Mouse (Mus musculus) brain, embryonic 18.5 days (tissue): Measurements from ENCODE around the gene Hcrt.

Experiments
- DNase-seq: peaks from one replicate; pipeline ENCODE4 v3.0.0-alpha.2; 2012; ENCODE audit warnings: low read depth, low spot score

Hcrt gene

GRCm38 (mm10) chr11:100735954-100736745 lies 26.6 kb downstream of the Hcrt start:
- no peak for DNase-seq

DNA sequence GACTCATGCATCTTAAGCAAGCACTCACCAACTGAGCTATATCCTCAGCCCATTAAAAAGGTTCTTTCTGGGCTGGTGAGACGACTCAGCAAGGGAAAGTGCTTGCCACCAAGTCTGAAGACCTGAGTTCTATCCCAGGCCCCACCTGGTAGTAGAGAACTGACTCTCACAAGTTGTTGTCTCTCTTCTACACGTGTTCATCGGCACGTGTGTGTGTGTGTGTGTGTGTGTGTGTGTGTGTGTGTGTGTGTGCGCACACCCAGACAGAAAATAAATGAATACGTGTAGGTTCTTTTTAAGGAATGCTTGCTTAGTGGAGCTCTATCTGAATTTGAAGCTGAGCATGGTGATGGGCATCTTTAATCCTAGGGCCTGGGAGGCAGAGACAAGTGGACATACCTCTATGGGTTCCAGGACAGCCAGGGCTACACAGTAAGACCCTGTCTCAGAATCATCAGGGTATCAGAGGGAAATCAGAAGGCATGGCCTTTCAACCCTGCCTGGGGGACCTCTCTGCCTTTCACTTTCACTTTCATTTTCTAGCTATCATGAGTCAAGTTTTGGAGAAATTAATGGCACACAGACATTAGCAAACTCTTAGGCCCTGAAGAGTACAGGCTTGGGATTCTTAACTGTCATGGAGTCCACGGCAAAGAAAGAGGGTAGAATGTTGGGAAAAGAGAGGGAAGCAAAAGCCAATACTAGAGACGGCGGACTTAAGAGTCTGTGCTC lies 27.4 kb downstream of the Hcrt start:
- DNase-seq, result no peak

GRCm38 (mm10) chr11:100730477-100731205 lies 32.1 kb downstream of the Hcrt start:
- no peak for DNase-seq

- DNase-seq, result no peak
Measured at GRCm38 (mm10) chr11:100729976-100730375, 32.8 kb downstream of the Hcrt start.

DNA sequence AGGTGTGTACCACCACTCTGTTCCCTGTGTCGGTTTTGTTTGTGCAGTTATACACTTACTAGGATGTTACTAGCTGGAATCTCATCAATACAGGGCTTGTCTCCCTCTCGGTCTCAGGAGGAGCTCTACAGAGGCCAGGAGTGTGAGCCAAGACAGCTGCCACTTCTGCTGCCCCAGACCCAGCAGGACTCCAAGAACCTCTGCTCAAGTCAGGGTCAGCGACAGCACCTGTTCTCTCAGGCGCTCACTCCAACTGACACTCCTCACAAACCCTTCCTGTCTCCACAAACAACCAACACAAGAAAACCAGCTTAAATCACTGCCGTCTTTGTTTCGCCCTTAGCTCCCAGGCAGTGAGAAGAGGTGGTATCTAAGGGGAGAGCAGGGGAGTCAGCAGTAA lies 34.1 kb downstream of the Hcrt start:
- DNase-seq, result no peak

DNA sequence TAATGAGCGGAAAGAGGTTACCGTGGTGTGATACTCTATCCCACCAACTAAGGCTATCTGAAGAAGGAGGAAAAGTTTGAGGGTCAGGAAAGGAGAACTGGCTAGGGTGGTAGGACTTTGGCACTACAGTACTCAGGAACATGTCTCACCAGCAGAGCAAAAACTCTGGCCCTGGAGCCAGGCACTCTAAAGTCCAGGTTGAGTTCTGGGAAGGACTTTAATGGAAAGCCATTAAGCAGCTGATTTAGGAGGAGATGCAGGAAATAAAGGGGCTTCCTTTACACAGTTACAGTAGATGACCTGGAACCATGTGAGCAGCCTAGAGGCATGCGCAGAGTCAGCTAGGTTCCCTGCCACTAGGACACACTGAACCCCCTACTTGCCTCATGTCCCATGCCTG lies 35.5 kb downstream of the Hcrt start:
- no peak for DNase-seq

DNA sequence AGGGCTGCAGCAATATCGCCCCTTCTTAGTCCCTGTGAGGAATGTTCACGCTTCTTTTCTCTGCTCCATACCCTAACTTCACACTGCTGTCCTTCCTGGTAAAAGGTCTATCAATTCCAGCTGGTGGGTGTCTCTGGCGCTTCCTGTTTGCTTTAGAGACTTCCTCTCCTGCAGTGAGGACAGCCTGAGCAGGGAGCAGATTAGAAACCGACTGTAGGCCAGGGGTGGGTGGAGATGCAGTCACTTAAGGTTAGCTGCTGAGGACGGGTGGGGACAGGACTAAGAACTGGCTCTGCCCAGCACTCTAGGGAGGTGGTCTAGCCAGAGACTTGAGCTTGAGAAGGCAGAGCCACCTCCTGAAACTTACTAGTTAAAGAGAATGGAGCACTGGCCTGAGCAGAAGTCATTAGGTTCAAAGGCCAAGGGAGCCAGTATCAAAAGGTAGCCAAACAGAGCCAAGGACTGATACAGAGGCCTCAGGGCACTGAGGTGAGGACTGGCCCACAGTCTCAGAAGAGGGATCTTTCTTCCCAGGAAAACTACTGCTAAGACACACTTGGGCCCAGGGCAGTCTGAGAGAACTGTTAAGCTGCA lies 37.7 kb downstream of the Hcrt start:
- no peak for DNase-seq

GRCm38 (mm10) chr11:100722493-100723028 lies 40.2 kb downstream of the Hcrt start:
- DNase-seq, result no peak

DNA sequence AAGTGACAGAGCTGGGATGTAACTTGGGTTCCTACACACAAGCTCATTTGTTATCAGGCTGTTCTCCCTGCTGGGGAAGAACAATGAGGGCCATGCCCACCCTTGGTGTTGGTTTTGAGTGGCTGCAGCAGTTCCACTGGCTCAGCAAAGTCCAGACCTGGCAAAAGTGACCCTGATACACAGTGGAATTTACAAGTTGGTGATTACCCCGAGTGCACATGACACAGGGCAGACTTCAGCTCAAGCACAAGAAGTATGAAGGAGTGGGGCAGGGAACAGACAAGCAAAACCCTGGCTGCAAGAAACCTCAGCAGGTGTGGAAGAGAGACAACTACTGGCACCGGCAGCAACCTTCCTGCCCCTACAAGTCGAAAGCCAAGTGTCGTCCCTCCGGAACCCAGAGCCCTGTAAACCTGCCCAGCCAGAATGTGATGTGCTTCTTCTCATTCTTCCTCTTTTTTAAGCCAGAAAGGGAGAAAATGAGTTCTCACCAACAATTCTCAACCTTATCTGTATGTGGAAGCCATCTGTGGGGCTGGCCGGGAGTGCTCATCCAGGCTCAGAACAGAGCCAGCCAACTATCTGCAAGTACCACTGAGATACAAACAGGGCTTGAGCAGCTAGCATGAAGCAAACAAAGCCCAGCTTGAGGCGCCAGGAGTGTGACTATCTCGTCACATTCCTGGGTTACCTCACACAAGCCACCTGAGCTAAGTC lies 40.8 kb downstream of the Hcrt start:
- DNase-seq, result no peak

DNA sequence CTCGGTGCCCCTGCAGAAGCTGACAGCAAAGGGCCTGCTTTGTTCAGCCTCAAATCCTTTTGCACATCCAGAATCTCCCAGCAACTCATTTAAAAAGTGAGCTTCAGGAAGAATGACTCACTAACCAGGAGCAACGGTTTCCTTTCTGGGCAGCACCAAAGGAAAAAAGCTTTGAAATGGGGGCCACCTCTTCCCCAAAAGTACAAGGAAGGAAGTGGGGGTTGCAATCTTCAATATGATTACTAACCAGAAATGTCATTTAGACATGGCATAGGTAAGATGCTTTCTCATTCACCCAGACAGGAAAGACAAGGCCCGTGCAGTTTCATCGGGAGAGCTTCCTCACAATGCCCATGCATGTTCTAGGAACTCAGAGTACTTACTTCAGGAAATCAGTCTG lies 41.5 kb downstream of the Hcrt start:
- no peak for DNase-seq

GRCm38 (mm10) chr11:100720345-100720744 lies 42.4 kb downstream of the Hcrt start:
- no peak for DNase-seq

DNA sequence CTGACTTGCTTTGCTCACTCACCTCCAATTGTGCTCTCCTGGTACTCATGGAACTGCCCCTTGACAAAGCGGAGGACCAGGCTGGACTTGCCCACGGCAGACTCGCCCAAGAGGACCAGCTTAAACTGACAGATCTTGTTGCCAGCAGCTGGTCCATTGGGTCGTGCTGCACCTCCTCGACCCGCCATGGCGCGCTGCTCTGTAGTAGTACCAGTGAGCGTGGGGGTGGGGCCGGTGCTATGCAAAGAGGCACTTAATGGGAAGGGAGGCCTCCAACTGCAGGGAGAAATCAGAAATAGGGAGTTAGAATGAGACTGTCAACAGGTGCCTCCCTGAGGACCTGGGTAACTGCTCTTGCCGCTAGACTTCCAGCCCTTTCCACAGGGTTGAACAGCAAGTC lies 42.8 kb downstream of the Hcrt start:
- no peak for DNase-seq

DNA sequence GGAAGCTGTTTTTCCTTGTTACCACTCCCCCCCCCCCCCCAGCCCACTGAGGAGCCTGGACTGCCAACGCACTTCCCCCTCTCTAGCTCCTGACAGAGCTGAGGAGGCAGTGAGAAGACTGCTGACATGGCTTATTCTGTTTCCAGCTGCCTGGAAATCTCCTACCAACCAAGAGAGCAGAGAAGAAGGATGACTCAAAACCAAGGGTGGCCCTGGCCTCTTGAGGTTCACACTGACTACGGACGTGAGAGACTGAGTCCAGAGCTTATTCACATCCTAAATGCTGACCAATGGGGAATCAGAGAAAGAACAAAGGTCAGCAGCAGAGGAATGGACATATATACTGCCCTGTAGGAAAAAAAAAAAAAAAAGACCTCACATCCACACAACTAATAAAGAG lies 43.4 kb downstream of the Hcrt start:
- DNase-seq, result no peak

DNA sequence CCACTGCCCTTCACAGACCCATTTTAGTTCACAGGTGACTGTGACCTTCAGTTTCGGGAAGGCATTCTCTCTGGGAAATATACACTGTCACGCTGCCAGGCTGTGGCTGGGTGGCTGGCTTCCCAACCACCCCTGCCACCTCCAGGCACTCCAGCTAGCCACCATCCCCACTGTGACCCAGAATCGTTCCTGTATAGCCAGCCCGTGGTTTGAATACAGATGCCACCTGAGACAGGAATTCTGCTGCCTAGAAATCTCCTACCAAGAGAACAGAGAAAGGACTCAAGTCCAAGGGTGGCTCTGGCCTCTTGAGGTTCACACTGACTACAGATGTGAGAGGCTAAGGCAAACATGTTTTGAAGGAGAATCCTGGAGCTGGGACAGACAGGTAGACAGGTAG lies 43.9 kb downstream of the Hcrt start:
- no peak for DNase-seq

DNA sequence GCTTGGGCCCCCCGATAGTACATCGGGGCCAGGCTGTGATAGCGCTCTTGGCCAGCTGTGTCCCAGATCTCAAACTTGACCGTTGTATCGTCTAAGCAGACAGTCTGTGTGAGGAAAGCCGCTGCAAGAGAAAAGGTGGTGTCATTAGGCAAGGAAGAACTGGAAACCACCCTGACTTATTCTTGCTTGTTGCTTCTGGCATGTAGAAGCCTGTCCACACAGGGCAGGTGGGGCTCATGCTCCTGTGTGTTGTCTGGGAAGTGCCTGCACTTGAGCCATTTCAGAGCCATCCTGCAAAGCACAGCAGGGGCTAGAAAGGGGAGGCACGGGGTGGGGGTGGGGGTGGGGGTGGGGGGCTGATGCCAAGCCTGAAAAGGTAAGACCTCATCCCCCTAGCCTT lies 44.3 kb downstream of the Hcrt start:
- no peak for DNase-seq

DNA sequence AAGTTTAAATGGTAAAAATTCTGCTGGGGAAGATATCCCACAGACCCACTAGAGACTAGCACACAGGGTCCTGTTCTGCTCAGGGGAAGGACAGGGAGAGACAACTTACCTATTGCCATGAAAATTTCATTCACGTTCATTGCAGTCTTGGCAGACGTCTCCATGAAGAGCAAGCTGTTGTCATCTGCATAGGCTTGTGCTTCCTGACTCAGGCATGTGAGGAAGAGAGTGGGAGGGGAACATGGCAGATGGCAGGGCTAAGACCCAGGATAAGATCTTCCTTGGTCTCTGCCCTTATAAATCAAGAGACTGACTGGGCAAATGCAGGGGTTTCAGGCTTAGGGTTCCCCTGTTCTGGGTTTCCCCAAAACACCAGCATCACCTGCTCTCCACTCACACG lies 46.1 kb downstream of the Hcrt start:
- no peak for DNase-seq

- DNase-seq, result no peak
Measured at GRCm38 (mm10) chr11:100714948-100715347, 47.8 kb downstream of the Hcrt start.

GRCm38 (mm10) chr11:100714534-100714915 lies 48.2 kb downstream of the Hcrt start:
- DNase-seq, result no peak

DNA sequence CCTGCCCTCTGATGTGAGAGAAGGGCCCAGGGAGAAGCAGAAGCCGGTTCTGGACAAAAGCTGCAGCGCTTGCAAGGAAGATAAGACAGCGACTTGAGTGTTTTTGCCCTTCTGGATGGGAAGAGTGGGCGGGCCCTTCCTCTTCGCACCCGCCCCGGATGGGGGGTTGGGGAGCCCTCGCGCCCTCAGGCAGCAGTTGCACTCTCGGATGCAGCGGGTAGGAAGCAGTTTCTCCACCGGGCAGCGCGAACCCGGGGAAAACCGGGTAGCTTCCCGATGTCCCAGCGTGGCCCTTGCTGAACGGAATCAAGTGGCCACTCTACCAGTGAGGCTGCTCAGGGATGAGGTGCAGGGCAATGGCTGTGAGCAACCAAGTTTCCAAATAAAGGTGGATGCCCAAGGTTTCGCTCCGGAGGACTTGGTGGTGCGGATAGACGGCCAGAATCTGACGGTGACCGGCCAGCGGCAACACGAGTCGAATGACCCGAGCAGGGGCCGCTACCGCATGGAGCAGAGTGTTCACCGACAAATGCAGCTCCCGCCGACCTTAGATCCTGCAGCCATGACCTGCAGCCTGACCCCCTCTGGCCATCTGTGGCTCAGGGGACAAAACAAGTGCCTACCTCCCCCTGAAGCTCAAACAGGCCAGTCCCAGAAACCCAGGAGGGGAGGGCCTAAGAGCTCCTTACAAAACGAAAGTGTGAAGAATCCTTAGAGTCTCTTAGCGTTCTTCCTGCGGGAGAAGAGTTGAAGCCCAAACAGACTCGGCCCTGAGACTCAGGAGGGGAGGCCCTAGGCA lies 48.8 kb downstream of the Hcrt start, which contains the start of gene Hspb9:
Hspb9 (plus strand) TSS at position 116 of the 799 bp plus-strand sequence.
- DNase-seq, result no peak

- DNase-seq, result no peak
Measured at GRCm38 (mm10) chr11:100713174-100713573, 49.6 kb downstream of the Hcrt start.
